Mouse (Mus musculus): Measurements from ENCODE around the gene Arhgap24.

Gene Arhgap24

GRCm38 (mm10) chr5:102546296-102546695 lies 65.1 kb downstream of the Arhgap24 start:
- no peak for TF ChIP-seq GATA4 (IDR thresholded peaks at IDR 0.05; ENCODE audit: insufficient replicate concordance, low read length)

GRCm38 (mm10) chr5:102547786-102548185 lies 66.6 kb downstream of the Arhgap24 start:
- no peak for TF ChIP-seq GATA4 (IDR thresholded peaks at IDR 0.05; ENCODE audit: insufficient replicate concordance, low read length)

- TF ChIP-seq GATA4 (IDR thresholded peaks at IDR 0.05; ENCODE audit: insufficient replicate concordance, low read length), result no peak
These were observed 67.2 kb downstream of the Arhgap24 start for GRCm38 (mm10) chr5:102548382-102548781.

GRCm38 (mm10) chr5:102550211-102550610 lies 69.0 kb downstream of the Arhgap24 start:
- TF ChIP-seq GATA4 (IDR thresholded peaks at IDR 0.05; ENCODE audit: insufficient replicate concordance, low read length), result no peak

- no peak for TF ChIP-seq GATA4 (IDR thresholded peaks at IDR 0.05; ENCODE audit: insufficient replicate concordance, low read length)
These were observed 69.9 kb downstream of the Arhgap24 start for GRCm38 (mm10) chr5:102550870-102551637.

- no peak for TF ChIP-seq GATA4 (IDR thresholded peaks at IDR 0.05; ENCODE audit: insufficient replicate concordance, low read length)
These were observed 71.3 kb downstream of the Arhgap24 start for GRCm38 (mm10) chr5:102552533-102552932.

- no peak for TF ChIP-seq GATA4 (IDR thresholded peaks at IDR 0.05; ENCODE audit: insufficient replicate concordance, low read length)
These were observed 74.8 kb downstream of the Arhgap24 start for GRCm38 (mm10) chr5:102555958-102556357.

GRCm38 (mm10) chr5:102560270-102560669 lies 79.1 kb downstream of the Arhgap24 start:
- no peak for TF ChIP-seq GATA4 (IDR thresholded peaks at IDR 0.05; ENCODE audit: insufficient replicate concordance, low read length)

- no peak for TF ChIP-seq GATA4 (IDR thresholded peaks at IDR 0.05; ENCODE audit: insufficient replicate concordance, low read length)
These were observed 82.8 kb downstream of the Arhgap24 start for GRCm38 (mm10) chr5:102563971-102564370.

- TF ChIP-seq GATA4 (IDR thresholded peaks at IDR 0.05; ENCODE audit: insufficient replicate concordance, low read length), result no peak
These were observed 87.6 kb downstream of the Arhgap24 start for GRCm38 (mm10) chr5:102568764-102569163.

GRCm38 (mm10) chr5:102571445-102571844 lies 90.3 kb downstream of the Arhgap24 start:
- TF ChIP-seq GATA4 (IDR thresholded peaks at IDR 0.05; ENCODE audit: insufficient replicate concordance, low read length), result no peak

- TF ChIP-seq GATA4 (IDR thresholded peaks at IDR 0.05; ENCODE audit: insufficient replicate concordance, low read length), result no peak
These were observed 95.6 kb downstream of the Arhgap24 start for GRCm38 (mm10) chr5:102576750-102577149.

GRCm38 (mm10) chr5:102577729-102578128 lies 96.5 kb downstream of the Arhgap24 start:
- TF ChIP-seq GATA4 (IDR thresholded peaks at IDR 0.05; ENCODE audit: insufficient replicate concordance, low read length), result no peak

- no peak for TF ChIP-seq GATA4 (IDR thresholded peaks at IDR 0.05; ENCODE audit: insufficient replicate concordance, low read length)
These were observed 97.2 kb downstream of the Arhgap24 start for GRCm38 (mm10) chr5:102578431-102578830.

- no peak for TF ChIP-seq GATA4 (IDR thresholded peaks at IDR 0.05; ENCODE audit: insufficient replicate concordance, low read length)
These were observed 101.7 kb downstream of the Arhgap24 start for GRCm38 (mm10) chr5:102582864-102583410.

- TF ChIP-seq GATA4 (IDR thresholded peaks at IDR 0.05; ENCODE audit: insufficient replicate concordance, low read length), result no peak
These were observed 110.2 kb downstream of the Arhgap24 start for GRCm38 (mm10) chr5:102591422-102591821.

- TF ChIP-seq GATA4 (IDR thresholded peaks at IDR 0.05; ENCODE audit: insufficient replicate concordance, low read length), result no peak
These were observed 111.9 kb downstream of the Arhgap24 start for GRCm38 (mm10) chr5:102593058-102593457.
